Mouse (Mus musculus): Measurements from ENCODE around the gene Elp5.

- no peak for TF ChIP-seq MAZ (IDR thresholded peaks at IDR 0.05; ENCODE audit: low read depth, low read length)
- TF ChIP-seq TCF12 (IDR thresholded peaks at IDR 0.05; ENCODE audit: low read depth, low read length), result no peak
- TF ChIP-seq JUN (IDR thresholded peaks at IDR 0.05; ENCODE audit: insufficient read depth, low read depth, low read length), result no peak
- TF ChIP-seq ZNF384 (IDR thresholded peaks at IDR 0.05; ENCODE audit: low read depth, low read length), result no peak
- no peak for TF ChIP-seq USF1 (IDR thresholded peaks at IDR 0.05; ENCODE audit: low read depth, low read length)
- no peak for TF ChIP-seq UBTF (IDR thresholded peaks at IDR 0.05; ENCODE audit: low read depth, low read length)
- TF ChIP-seq CTCF (conservative IDR thresholded peaks at IDR 0.05 in 1 of 2, IDR thresholded peaks at IDR 0.05 in 1 of 2; ENCODE audit: low read depth in 2 of 2, low read length in 2 of 2), result no peak
- no peak for TF ChIP-seq POLR2A (IDR thresholded peaks at IDR 0.05; ENCODE audit: low read depth, low read length)
- no peak for TF ChIP-seq EP300 (IDR thresholded peaks at IDR 0.05; ENCODE audit: low read length)
- no peak for TF ChIP-seq MAFK (IDR thresholded peaks at IDR 0.05; ENCODE audit: insufficient replicate concordance, low read length)
- no peak for TF ChIP-seq RAD21 (IDR thresholded peaks at IDR 0.05; ENCODE audit: low read depth, low read length)
- no peak for TF ChIP-seq MYC (IDR thresholded peaks at IDR 0.05; ENCODE audit: low read depth, low read length)
Measured at GRCm38 (mm10) chr11:69937834-69938233, 44.5 kb downstream of the Elp5 start.
